Mouse (Mus musculus): ENCODE measurements around the gene Gm42417.

- TF ChIP-seq CTCF (IDR thresholded peaks at IDR 0.05; ENCODE audit: low read depth) (no peak), EP300 (IDR thresholded peaks at IDR 0.05; ENCODE audit: low read depth) (no peak)
These were observed 55.4 kb downstream of the Gm42417 start for GRCm38 (mm10) chr1:36483825-36484224.
